Mouse (Mus musculus) limb, embryonic 11.5 days (tissue): ENCODE measurements around the gene Glb1l2. TPM values are rescaled to one million over a fixed set of nuclear protein-coding genes. Genes with fewer than 3 reads are reported as not detected.

Experiments
- ATAC-seq: fragments of 200-750 bp; cut with Nextera tagmentation; 2 replicates; pipeline ENCODE4 v1.8.0; 2017; ENCODE audit warnings: low read depth; ENCODE audit not compliant: insufficient number of reproducible peaks, low FRiP score, low TSS enrichment
- DNase-seq: peaks from one replicate; pipeline ENCODE4 v3.0.0-alpha.2; 2015; ENCODE audit warnings: low spot score
- H3K27ac ChIP-seq: fragments of 300-500 bp; sonication (generic); replicated peaks from 2 replicates; pipeline ENCODE4 v1.5.1; 2014; ENCODE audit warnings: low read depth, mild to moderate bottlenecking, low read length
- H3K27me3 ChIP-seq: fragments of 300-500 bp; sonication (generic); 2 replicates; pipeline ENCODE4 v1.6.1; 2014; ENCODE audit warnings: mild to moderate bottlenecking, low read length, mixed read lengths; ENCODE audit not compliant: control insufficient read depth, insufficient read depth
- H3K36me3 ChIP-seq: fragments of 300-500 bp; sonication (generic); 2 replicates; pipeline ENCODE4 v1.6.1; 2014; ENCODE audit warnings: mild to moderate bottlenecking, low read length, moderate library complexity, mixed read lengths; ENCODE audit not compliant: control insufficient read depth, insufficient read depth
- H3K4me1 ChIP-seq: fragments of 300-500 bp; sonication (generic); 2 replicates; pipeline ENCODE4 v1.6.1; 2014; ENCODE audit warnings: low read length, mixed read lengths; ENCODE audit not compliant: control insufficient read depth, insufficient read depth
- H3K4me2 ChIP-seq: fragments of 300-500 bp; sonication (generic); 2 replicates; pipeline ENCODE4 v1.6.1; 2014; ENCODE audit warnings: low read depth, mild to moderate bottlenecking, moderate library complexity; ENCODE audit not compliant: severe bottlenecking
- H3K4me3 ChIP-seq: fragments of 300-500 bp; sonication (generic); 2 replicates; pipeline ENCODE4 v1.5.1; 2014; ENCODE audit warnings: low read depth, low read length
- H3K9ac ChIP-seq: fragments of 300-500 bp; sonication (generic); 2 replicates; pipeline ENCODE4 v1.6.1; 2014; ENCODE audit warnings: mild to moderate bottlenecking, low read length
- H3K9me3 ChIP-seq: fragments of 300-500 bp; sonication (generic); 2 replicates; pipeline ENCODE4 v1.6.1; 2016; ENCODE audit warnings: low read length; ENCODE audit not compliant: control insufficient read depth
- WGBS: fragments of 180-500 bp; shearing (Covaris S2); extraction: QIAGEN DNeasy Blood & Tissue Kit; methylation state at CpG from one replicate; pipeline ENCODE4 v1.1.7; 2014; 5-methylcytosine and 5-hydroxymethylcytosine counted together
- polyA plus RNA-seq: library from polyadenylated mRNA; unstranded; fragments of >200 nt; fragmentation: Nextera tagmentation; extraction: Ambion mirVana; gene quantifications from 2 replicates; pipeline ENCODE4 v1.2.1, GENCODE M21; 2014

The Glb1l2 gene
- polyA plus RNA-seq, 1 experiment from 2014 or later = 5.6 TPM

DNA sequence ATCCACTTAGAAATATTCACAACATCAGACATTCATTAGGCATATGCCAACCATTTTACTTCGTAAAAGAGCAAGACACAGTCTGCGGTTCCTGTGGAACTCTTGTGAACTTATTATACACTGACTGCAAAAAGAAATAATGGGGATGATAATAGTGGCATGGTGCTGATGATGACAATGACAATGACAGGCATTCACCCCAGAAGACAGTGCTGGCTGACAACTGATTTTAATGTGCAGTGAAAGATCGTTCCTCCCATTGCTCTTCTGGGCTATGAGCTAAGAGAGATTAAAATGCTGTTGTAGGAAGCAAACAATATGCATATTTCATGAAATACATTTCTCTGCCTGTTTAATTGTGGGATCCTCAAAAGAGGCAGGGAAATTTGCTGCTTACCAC lies 80.6 kb downstream of the Glb1l2 start:
- Histone ChIP-seq H3K27me3 (no peaks in the 10 kb centered on the region), H3K4me2 (no peak overlapping the region), H3K4me3 (no peak overlapping the region), H3K27ac (no peak overlapping the region), H3K9ac (no peak overlapping the region), H3K36me3 (no peaks in the 10 kb centered on the region), H3K4me1 (no peaks in the 10 kb centered on the region), H3K9me3 (no peaks in the 10 kb centered on the region)
- no peak for ATAC-seq
- 91% methylated on average over 3 of the region's 3 CpGs for whole genome bisulfite sequencing
- DNase-seq = no peak

DNA sequence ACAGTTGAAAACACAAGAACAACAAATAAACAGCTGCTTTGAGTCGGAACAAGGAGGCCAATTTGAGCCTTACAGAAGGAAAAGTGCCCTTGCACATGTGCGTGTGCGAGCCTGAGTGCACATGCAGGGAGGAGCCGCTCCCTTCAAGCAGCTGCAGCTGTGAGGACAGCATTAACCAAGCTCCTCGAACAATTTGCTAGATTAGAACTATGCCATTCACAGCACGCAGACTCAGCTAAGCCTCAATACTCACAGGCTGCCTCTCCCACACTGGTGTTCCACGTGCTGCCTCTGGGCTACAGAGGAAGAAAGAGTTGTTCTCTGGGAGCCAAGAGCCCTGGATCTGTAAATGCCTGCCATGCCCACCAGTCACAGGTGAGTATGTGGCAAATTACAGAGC lies 84.5 kb downstream of the Glb1l2 start:
- Histone ChIP-seq H3K9me3 (no peaks in the 10 kb centered on the region), H3K27ac (no peak overlapping the region), H3K4me2 (no peak overlapping the region), H3K4me1 (no peaks in the 10 kb centered on the region), H3K27me3 (no peaks in the 10 kb centered on the region), H3K9ac (no peak overlapping the region), H3K36me3 (no peaks in the 10 kb centered on the region), H3K4me3 (no peak overlapping the region)
- no peak for ATAC-seq
- 84% methylated on average over 7 of the region's 7 CpGs for WGBS
- no peak for DNase-seq

DNA sequence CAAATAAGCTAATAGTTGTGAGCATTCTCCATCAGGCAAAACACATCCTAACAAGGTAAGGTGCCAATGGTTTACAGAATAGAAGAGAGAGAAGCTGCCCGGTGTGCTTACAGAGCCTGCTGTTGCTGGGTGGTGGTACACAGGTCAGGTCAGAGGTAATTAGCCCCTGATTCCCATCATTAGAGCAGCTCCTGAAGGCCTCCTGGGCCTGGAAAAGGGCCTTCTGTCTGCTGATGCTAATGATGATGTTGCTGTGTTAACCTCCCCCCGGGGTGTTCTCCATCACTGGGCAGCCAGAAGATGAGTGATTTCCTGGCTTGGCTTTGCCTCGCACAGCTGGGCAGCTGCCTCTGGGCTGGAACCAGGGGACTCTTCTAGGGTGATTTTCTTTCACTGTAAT lies 87.9 kb downstream of the Glb1l2 start:
- Histone ChIP-seq H3K27ac (no peak overlapping the region), H3K4me3 (no peak overlapping the region), H3K36me3 (no peaks in the 10 kb centered on the region), H3K4me2 (no peak overlapping the region), H3K27me3 (no peaks in the 10 kb centered on the region), H3K4me1 (no peaks in the 10 kb centered on the region), H3K9me3 (no peaks in the 10 kb centered on the region), H3K9ac (no peak overlapping the region)
- DNase-seq (no peak), ATAC-seq (no peak)
- WGBS = 50% methylated on average over 3 of the region's 3 CpGs

Other genes starting within 250 kb of the Glb1l2 start
- gene B3gat1, start 72.7 kb downstream of the Glb1l2 start, polyA plus RNA-seq = 0.17 and 0.49 TPM in 2 replicates
- gene Glb1l3, start 54.4 kb upstream of the Glb1l2 start, polyA plus RNA-seq = not detected in 2 replicates
- not detected in 2 replicates for gene Gm1110, start 116.6 kb upstream of the Glb1l2 start, polyA plus RNA-seq
- gene Acad8, start 193.1 kb upstream of the Glb1l2 start, polyA plus RNA-seq = 39.7 and 50.2 TPM in 2 replicates
- 173 and 174 TPM in 2 replicates for gene Thyn1, start 193.2 kb upstream of the Glb1l2 start, polyA plus RNA-seq
- gene Vps26b, start 223.6 kb upstream of the Glb1l2 start, polyA plus RNA-seq = 44.7 and 48.1 TPM in 2 replicates
- gene Ncapd3, start 223.7 kb upstream of the Glb1l2 start, polyA plus RNA-seq = 44.3 and 46.5 TPM in 2 replicates